Mouse (Mus musculus) megakaryocyte, embryonic 14.5 days (primary cell): ENCODE results near the gene Xlr4b.
"Not testable (repeated sequence)": the region's sequence is repeated elsewhere in the genome, so short reads cannot be mapped to it uniquely, and the experiment has no call there.

ENCODE experiments used
- FLI1 ChIP-seq: IDR thresholded peaks from 2 replicates; pipeline ENCODE4 v1.6.1; 2012; ENCODE audit warnings: low read length, inconsistent platforms, mixed read lengths
- GATA1 ChIP-seq: IDR thresholded peaks from 3 replicates; pipeline ENCODE4 v1.6.1; 2012; ENCODE audit warnings: mixed read lengths, low read length, inconsistent platforms, borderline replicate concordance

- TF ChIP-seq FLI1, GATA1: not testable (repeated sequence)
Observed at GRCm38 (mm10) chrX:73176889-73177288, 37.2 kb upstream of the Xlr4b start, which contains the start of gene Spin2d.
